Mouse (Mus musculus) hindbrain, embryonic 14.5 days (tissue): ENCODE measurements around the gene Gm13088. TPM values are rescaled to one million over a fixed set of nuclear protein-coding genes. Genes with fewer than 3 reads are reported as not detected.
"Not testable (repeated sequence)": the region's sequence is repeated elsewhere in the genome, so short reads cannot be mapped to it uniquely, and the experiment has no call there.

Experiments
- ATAC-seq: fragments of 200-750 bp; cut with Nextera tagmentation; 2 replicates; pipeline ENCODE4 v1.8.0; 2017; ENCODE audit warnings: moderate number of reproducible peaks, mild to moderate bottlenecking, moderate TSS enrichment, moderate library complexity; ENCODE audit not compliant: low FRiP score
- DNase-seq: peaks from one replicate; pipeline ENCODE4 v3.0.0-alpha.2; 2015; ENCODE audit warnings: low spot score
- H3K27ac ChIP-seq: fragments of 300-500 bp; sonication (generic); 2 replicates; pipeline ENCODE4 v1.5.1; 2014; ENCODE audit warnings: mild to moderate bottlenecking, moderate library complexity
- H3K27me3 ChIP-seq: fragments of 300-500 bp; sonication (generic); 2 replicates; pipeline ENCODE4 v1.6.1; 2014; ENCODE audit warnings: mild to moderate bottlenecking, low read length, mixed read lengths; ENCODE audit not compliant: control insufficient read depth, insufficient read depth
- H3K36me3 ChIP-seq: fragments of 300-500 bp; sonication (generic); replicated peaks from 2 replicates; pipeline ENCODE4 v1.6.1; 2014; ENCODE audit not compliant: control insufficient read depth, insufficient read depth
- H3K4me1 ChIP-seq: fragments of 300-500 bp; sonication (generic); replicated peaks from 2 replicates; pipeline ENCODE4 v1.6.1; 2014; ENCODE audit warnings: antibody characterized with exemption, low read length, mixed read lengths; ENCODE audit not compliant: control insufficient read depth, insufficient read depth
- H3K4me2 ChIP-seq: fragments of 300-500 bp; sonication (generic); replicated peaks from 2 replicates; pipeline ENCODE4 v1.6.1; 2014; ENCODE audit warnings: mild to moderate bottlenecking, moderate library complexity
- H3K4me3 ChIP-seq: fragments of 300-500 bp; sonication (generic); replicated peaks from 2 replicates; pipeline ENCODE4 v1.5.1; 2014; ENCODE audit warnings: mild to moderate bottlenecking, low read length
- H3K9ac ChIP-seq: fragments of 300-500 bp; sonication (generic); 2 replicates; pipeline ENCODE4 v1.6.1; 2014
- H3K9me3 ChIP-seq: fragments of 300-500 bp; sonication (generic); 2 replicates; pipeline ENCODE4 v1.6.1; 2016; ENCODE audit warnings: low read length; ENCODE audit not compliant: control insufficient read depth
- WGBS: fragments of 180-500 bp; shearing (Covaris S2); extraction: QIAGEN DNeasy Blood & Tissue Kit; methylation state at CpG from one replicate; pipeline ENCODE4 v1.1.7; 2014; 5-methylcytosine and 5-hydroxymethylcytosine counted together
- polyA plus RNA-seq: library from polyadenylated mRNA; unstranded; fragments of >200 nt; fragmentation: Nextera tagmentation; extraction: Ambion mirVana; gene quantifications from 2 replicates; pipeline ENCODE4 v1.2.1, GENCODE M21; 2014

Gm13088 gene
- polyA plus RNA-seq, result not detected in 2 replicates

DNA sequence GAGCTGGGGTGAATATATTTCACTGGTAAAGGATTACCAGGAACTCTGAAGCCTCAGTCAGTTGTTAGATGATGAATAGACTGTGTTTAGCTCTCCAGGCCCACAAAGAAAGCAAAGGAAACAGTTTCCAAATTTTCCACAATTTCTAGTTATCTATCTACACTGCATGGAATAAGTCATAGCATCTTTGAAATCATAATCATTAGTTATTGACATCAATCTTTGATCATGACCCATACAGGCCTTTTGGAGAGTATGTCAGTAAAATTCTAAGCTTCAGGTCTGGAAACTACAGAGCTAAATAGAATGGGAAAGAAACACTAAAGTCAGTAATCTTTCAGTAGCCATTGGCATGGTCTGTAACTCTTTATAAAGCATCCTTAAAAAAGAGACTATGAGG, at the start of gene Gm13088:
Gene Gm13088 (minus strand): TSS at position 101 of the 400 bp plus-strand sequence.
- not testable (repeated sequence) for H3K4me2 ChIP-seq, H3K27me3 ChIP-seq, H3K36me3 ChIP-seq, H3K4me3 ChIP-seq, DNase-seq, H3K27ac ChIP-seq, H3K9ac ChIP-seq, ATAC-seq, H3K9me3 ChIP-seq, H3K4me1 ChIP-seq

DNA sequence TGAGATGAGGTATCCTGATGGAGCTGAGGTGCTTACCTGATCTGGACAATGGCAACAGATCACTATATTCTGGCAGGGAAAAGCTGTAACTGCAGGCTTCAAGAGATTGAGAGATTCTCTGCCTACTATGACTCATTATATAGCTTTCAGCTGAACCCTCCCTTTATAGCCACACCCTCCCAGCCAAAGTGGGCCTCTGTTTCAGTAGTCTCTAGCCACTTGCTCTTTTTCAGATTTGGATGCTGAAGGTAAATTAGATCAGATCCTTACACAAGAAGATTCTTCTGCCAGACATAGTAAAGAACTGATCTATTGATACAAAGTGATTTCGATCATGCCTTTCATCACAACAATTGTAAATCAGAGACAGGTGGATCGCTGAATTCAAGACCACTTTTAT, 45.6 kb upstream of the Gm13088 start, which contains the start of gene Gm13089:
Gene Gm13089 (minus strand): TSS at position 101 of the 400 bp plus-strand sequence.
- Histone ChIP-seq H3K9me3 (peaks cover 63% of the 10 kb centered on the region), H3K4me1 (no peaks in the 10 kb centered on the region), H3K27ac (no peak within 1 kb of the TSS), H3K36me3 (no peaks in the 10 kb centered on the region), H3K9ac (no peak within 1 kb of the TSS), H3K27me3 (no peaks in the 10 kb centered on the region), H3K4me2 (no peak within 1 kb of the TSS), H3K4me3 (no peak within 1 kb of the TSS)
- DNase-seq (no peak), ATAC-seq (no peak)
- 89% methylated on average over 2 of the region's 2 CpGs for WGBS

DNA sequence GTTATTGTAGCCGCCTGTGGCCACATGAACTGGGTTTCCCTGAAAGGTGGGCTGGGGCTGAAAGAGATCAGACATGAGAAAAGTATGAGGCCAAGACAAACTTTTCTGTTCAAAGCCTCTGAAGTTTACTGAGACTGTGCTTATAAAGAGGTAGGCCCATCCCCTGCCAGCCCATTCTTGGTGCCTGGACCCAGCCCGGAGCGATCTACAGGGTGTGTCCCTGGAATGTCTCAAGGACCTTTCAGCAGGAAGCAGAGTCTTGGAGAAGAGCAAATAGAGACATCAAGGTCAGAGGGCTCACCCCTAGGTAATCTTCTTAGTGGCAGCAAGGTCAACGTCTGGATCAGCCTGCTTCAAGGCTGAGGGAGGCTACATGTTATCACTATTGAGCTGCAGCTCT, 38.9 kb downstream of the Gm13088 start:
- ATAC-seq, H3K4me2 ChIP-seq, H3K36me3 ChIP-seq, H3K27me3 ChIP-seq, H3K4me3 ChIP-seq, H3K4me1 ChIP-seq, H3K9ac ChIP-seq, H3K27ac ChIP-seq, DNase-seq: not testable (repeated sequence)
- H3K9me3 ChIP-seq, result peaks cover 11% of the 10 kb centered on the region; the same call in 1 of the 2 replicates
- 78% methylated on average over 4 of the region's 4 CpGs for WGBS

- H3K4me3 ChIP-seq, DNase-seq, H3K27ac ChIP-seq: not testable (repeated sequence)
These were observed 42.3 kb downstream of the Gm13088 start, which contains the start of gene Gm13083 for GRCm38 (mm10) chr4:143614703-143615102. TSS of gene Gm13083 (plus strand) at chr4:143615003.

GRCm38 (mm10) chr4:143611927-143612326, 45.1 kb downstream of the Gm13088 start:
- not testable (repeated sequence) for H3K9ac ChIP-seq, H3K36me3 ChIP-seq, ATAC-seq, H3K4me3 ChIP-seq, H3K4me2 ChIP-seq, H3K4me1 ChIP-seq, DNase-seq, H3K27ac ChIP-seq, H3K27me3 ChIP-seq, H3K9me3 ChIP-seq
- 88% methylated on average over 9 of the region's 9 CpGs for WGBS

More at GRCm38 (mm10) chr4:143614703-143615102, 42.3 kb downstream of the Gm13088 start, which contains the start of gene Gm13083:
- not testable (repeated sequence) for H3K9ac ChIP-seq, ATAC-seq, H3K27me3 ChIP-seq, H3K4me1 ChIP-seq, H3K4me2 ChIP-seq, H3K36me3 ChIP-seq
- peaks cover 14% of the 10 kb centered on the region; the same call in 1 of the 2 replicates for H3K9me3 ChIP-seq

Other genes with a start within 250 kb of the Gm13088 start
- gene Pramef8, start 244.8 kb downstream of the Gm13088 start, polyA plus RNA-seq, result 16.7 and 18.3 TPM in 2 replicates
- gene Oog4, start 206.9 kb downstream of the Gm13088 start, polyA plus RNA-seq, result not detected in 2 replicates
- not detected in 2 replicates for gene Gm13043, start 145.9 kb downstream of the Gm13088 start, polyA plus RNA-seq
- not detected in 2 replicates for gene Gm13040, start 121.3 kb downstream of the Gm13088 start, polyA plus RNA-seq
- gene BC080695, start 105.5 kb downstream of the Gm13088 start, polyA plus RNA-seq, result not detected in 2 replicates
- not detected in 2 replicates for gene Gm13057, start 105.5 kb downstream of the Gm13088 start, polyA plus RNA-seq
- not detected in 2 replicates for gene Gm13083, start 42.2 kb downstream of the Gm13088 start, polyA plus RNA-seq
- not detected in 2 replicates for gene Gm13089, start 45.5 kb upstream of the Gm13088 start, polyA plus RNA-seq
- gene Gm13078, start 62.2 kb upstream of the Gm13088 start, polyA plus RNA-seq, result not detected in 2 replicates
- gene Gm13023, start 132.1 kb upstream of the Gm13088 start, polyA plus RNA-seq, result not detected in 2 replicates
- gene Gm13084, start 158.8 kb upstream of the Gm13088 start, polyA plus RNA-seq, result not detected in 2 replicates
- not detected in 2 replicates for gene Gm13103, start 189.3 kb upstream of the Gm13088 start, polyA plus RNA-seq
- gene Pramef6, start 243.1 kb upstream of the Gm13088 start, polyA plus RNA-seq, result not detected in 2 replicates